Mouse (Mus musculus): ENCODE measurements at regions not wholly inside any gene's neighbourhood (a gene's known extent, or its start where the extent isn't known, plus 50 kb on each side); places are given as distances from the start of the nearest gene placed in this dataset.

DNA sequence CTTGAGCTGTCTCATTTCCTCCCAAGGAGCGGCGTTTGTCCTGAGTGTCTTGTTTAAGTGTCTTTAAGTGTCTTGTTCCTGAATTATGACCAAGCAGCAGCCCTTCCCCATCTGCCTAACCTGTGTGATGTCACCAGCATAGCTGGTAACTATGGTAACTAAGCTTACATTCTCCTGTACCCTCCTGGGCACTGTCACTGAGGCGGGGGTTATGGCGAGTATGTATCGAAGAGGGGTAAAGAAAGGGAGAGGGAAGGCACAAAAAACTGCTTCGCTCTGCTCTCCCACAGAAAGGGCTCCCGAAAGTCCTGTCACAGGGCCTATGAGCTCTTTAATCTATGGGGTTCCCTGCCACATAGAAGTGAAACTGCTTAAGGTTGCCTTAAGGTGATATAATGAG is 89.6 kb downstream of the Ppp4r2 start:
- H3K27me3 ChIP-seq, result no peaks in the 10 kb centered on the region
- no peak overlapping the region for H3K9ac ChIP-seq
- no peak overlapping the region for H3K27ac ChIP-seq
- H3K9me3 ChIP-seq, result no peaks in the 10 kb centered on the region
- ATAC-seq (ENCODE audit: insufficient number of reproducible peaks, insufficient read depth, low FRiP score, low TSS enrichment), result no peak
- no peak overlapping the region for H3K4me2 ChIP-seq (replicated peaks)
- 76% methylated on average over 7 of the region's 7 CpGs for WGBS
- H3K4me3 ChIP-seq, result no peak overlapping the region
- H3K36me3 ChIP-seq, result no peaks in the 10 kb centered on the region
- no peaks in the 10 kb centered on the region; the same call in 1 of the 2 replicates for H3K4me1 ChIP-seq

DNA sequence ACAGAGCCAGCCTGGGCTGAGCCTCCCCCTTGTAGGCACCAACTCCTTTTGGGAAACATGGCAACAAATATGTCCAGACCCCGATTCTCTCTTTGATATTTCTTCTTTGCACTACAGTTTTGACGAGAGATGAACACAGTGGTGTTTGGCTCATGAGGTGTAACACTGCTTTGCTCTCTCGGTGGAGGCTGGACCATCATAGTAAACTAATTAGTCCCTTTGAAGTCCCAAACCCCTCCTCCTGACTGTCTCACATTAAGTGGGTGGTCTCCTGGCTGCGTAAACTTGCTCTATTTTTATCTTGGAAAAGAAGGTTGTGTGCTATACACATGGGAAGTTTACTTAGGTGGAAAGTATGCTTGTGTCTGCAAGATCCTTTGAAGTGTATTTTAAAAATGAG is 90.3 kb downstream of the Ppp4r2 start:
- Histone ChIP-seq H3K4me3 (no peak overlapping the region), H3K9ac (no peak overlapping the region), H3K27me3 (no peaks in the 10 kb centered on the region), H3K4me2 (replicated peaks) (no peak overlapping the region), H3K9me3 (no peaks in the 10 kb centered on the region), H3K36me3 (no peaks in the 10 kb centered on the region), H3K4me1 (no peaks in the 10 kb centered on the region; the same call in 1 of the 2 replicates), H3K27ac (no peak overlapping the region)
- WGBS, result 63% methylated on average over 4 of the region's 4 CpGs
- ATAC-seq (ENCODE audit: insufficient number of reproducible peaks, insufficient read depth, low FRiP score, low TSS enrichment), result no peak

DNA sequence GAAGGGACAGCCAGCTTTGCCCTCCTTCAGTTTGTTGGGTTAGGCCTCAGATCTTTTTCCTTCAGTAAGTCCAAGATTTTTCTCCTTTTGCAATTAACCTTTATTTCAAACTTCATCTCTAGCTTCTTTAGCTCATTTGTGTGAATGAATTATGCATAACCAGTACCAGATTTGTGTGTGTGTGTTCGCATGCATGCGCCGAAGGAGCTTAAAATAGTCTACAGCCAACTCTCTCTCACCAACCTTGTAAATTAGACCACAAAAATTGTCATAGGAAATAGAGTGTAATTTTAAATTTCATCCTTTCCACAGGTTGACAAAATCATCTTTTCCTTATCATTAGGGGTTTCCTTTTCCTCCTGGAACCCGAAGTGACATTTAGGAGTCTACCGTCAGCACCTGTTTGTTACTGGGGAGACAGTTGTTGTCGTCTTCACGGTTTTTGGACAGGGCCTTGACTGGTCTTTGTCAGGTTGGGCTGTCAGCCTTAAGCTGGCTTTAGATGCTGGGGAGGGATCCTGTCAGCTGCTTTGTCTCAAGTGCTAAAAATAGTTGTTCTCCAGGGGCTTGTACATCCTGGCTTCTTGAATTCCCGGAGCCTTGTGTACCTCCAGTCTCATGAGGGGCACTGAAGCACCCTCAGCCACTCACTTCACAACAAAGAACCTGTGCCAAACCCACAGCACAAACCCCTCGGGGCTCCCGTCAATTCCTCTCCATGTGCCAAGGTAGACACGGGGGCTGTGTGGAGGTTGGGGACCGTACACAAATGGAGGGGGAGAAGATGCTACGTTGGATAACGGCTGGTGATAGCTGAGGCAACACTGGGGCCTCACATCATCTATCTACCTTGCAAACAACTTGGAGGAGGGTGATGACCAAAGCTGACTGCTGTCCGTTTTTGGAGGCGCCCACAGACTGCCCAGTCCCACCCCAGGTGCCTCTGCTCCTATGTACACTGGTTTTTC is 95.7 kb downstream of the Ppp4r2 start:
- 0 out of 2 replicates have a peak overlapping the region, but pooled peaks have one; percentile 9 for H3K4me2 ChIP-seq (replicated peaks)
- H3K27me3 ChIP-seq, result no peaks in the 10 kb centered on the region
- peaks cover 22% of the 10 kb centered on the region for H3K4me1 ChIP-seq
- H3K9me3 ChIP-seq, result no peaks in the 10 kb centered on the region
- no peaks in the 10 kb centered on the region for H3K36me3 ChIP-seq
- peak overlapping the region; percentile 74 for H3K27ac ChIP-seq
- no peak for ATAC-seq (ENCODE audit: insufficient number of reproducible peaks, insufficient read depth, low FRiP score, low TSS enrichment)
- H3K9ac ChIP-seq, result no peak overlapping the region
- no peak overlapping the region for H3K4me3 ChIP-seq
- WGBS, result 64% methylated on average over 16 of the region's 16 CpGs

DNA sequence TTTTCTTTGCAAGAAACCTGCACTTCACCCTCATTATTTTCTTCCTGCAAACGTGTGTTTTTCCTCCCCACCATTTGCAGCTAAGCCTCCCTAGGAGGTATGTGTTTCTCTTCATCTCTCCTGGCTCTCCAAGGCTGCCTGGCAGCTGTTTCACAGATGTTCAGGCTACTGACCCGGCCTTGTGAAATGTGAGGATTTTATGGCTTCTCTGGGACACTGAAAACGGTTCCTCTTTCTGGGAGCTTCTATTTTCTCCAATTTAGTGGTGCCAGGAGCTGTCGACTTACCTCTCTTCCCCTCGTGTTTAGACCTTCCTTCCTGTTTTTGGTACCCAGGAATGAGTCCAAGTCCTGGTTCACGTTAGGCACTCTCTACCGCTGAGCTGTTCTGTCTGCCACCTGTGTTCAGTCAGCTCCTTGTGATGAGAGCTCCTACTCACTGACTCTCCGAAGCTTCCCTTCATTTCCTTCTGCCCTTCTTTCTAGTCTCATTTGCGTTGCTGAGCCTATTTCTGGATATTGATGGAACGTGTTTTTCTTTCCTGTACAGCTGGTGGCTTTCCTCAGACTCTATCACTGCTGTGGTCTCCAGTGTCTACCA is 96.4 kb downstream of the Ppp4r2 start:
- Histone ChIP-seq H3K4me3 (no peak overlapping the region), H3K27ac (peak overlapping the region; percentile 74), H3K4me2 (replicated peaks) (0 out of 2 replicates have a peak overlapping the region, but pooled peaks have one; percentile 9), H3K27me3 (no peaks in the 10 kb centered on the region), H3K36me3 (no peaks in the 10 kb centered on the region), H3K4me1 (peaks cover 22% of the 10 kb centered on the region), H3K9ac (no peak overlapping the region), H3K9me3 (no peaks in the 10 kb centered on the region)
- WGBS, result 20% methylated on average over 10 of the region's 10 CpGs
- ATAC-seq (ENCODE audit: insufficient number of reproducible peaks, insufficient read depth, low FRiP score, low TSS enrichment), result no peak

DNA sequence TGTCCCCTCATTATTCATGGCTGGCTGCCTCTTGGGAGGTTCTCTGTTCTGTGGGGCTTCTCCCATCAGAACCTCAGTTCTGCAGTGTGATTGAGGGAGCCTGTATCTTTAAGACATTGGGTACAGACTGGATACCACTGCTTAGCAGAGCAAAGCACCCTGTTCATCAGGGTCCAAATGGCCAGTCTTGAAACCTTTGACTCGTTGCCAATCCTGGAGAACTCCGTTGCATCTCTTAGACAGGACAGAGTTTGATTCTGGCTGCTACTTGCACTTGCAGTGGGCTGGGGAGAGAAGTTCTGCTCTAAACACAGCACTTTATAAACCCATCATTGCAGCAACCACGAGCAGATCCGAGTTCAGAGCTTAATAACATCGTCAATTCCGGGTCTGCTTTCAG is 97.3 kb downstream of the Ppp4r2 start:
- WGBS, result 69% methylated on average over 6 of the region's 6 CpGs
- no peak overlapping the region for H3K4me2 ChIP-seq (replicated peaks)
- H3K27ac ChIP-seq, result peak overlapping the region; percentile 74; the same call in 1 of the 2 replicates
- no peaks in the 10 kb centered on the region for H3K27me3 ChIP-seq
- no peak overlapping the region for H3K9ac ChIP-seq
- no peaks in the 10 kb centered on the region for H3K36me3 ChIP-seq
- peaks cover 22% of the 10 kb centered on the region for H3K4me1 ChIP-seq
- no peak for ATAC-seq (ENCODE audit: insufficient number of reproducible peaks, insufficient read depth, low FRiP score, low TSS enrichment)
- H3K9me3 ChIP-seq, result no peaks in the 10 kb centered on the region
- no peak overlapping the region for H3K4me3 ChIP-seq

DNA sequence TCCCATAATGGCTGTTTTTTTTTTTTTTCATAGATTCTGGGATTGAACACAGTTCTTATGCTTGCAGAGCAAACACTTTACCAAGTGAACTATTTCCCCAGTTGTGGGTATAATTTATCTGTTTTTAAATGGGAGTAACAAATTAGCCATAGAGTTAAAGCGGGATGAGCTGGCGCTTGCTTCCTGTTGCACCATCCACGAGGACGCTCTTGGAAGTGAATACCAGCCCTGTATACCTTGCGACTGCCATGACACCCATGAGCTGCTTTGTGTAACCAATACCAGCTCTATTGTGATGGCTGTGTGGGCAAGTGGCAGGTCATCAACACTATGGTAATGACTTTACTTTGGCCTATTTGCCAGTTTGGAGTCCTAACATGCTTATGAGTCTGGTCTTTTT is 101.0 kb downstream of the Ppp4r2 start:
- 90% methylated on average over 5 of the region's 5 CpGs for WGBS
- H3K4me1 ChIP-seq, result peaks cover 20% of the 10 kb centered on the region
- no peak for ATAC-seq (ENCODE audit: insufficient number of reproducible peaks, insufficient read depth, low FRiP score, low TSS enrichment)
- H3K27ac ChIP-seq, result no peak overlapping the region
- no peak overlapping the region for H3K9ac ChIP-seq
- H3K9me3 ChIP-seq, result no peaks in the 10 kb centered on the region
- no peak overlapping the region for H3K4me2 ChIP-seq (replicated peaks)
- H3K4me3 ChIP-seq, result no peak overlapping the region
- H3K27me3 ChIP-seq, result no peaks in the 10 kb centered on the region
- H3K36me3 ChIP-seq, result no peaks in the 10 kb centered on the region

DNA sequence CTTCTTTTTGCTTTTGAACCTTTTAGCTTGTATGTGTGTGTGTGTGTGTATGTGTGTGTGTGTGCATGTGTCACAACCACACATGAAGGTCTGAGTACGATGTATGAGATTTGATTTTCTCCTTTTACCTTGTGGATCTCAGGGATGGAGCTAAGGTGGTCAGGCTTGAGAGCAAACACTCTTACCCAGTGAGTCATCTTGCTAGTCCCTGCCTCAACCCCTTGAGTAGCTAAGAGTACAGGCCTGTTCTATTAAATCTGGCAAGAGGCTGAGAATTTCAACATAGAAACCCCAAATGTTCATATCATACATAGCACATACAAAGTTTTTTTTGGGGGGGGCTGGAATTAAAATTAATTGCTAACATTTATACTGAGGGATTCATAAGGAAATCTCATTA is 104.4 kb downstream of the Ppp4r2 start:
- H3K9ac ChIP-seq, result no peak overlapping the region
- no peaks in the 10 kb centered on the region for H3K36me3 ChIP-seq
- ATAC-seq (ENCODE audit: insufficient number of reproducible peaks, insufficient read depth, low FRiP score, low TSS enrichment), result no peak
- H3K9me3 ChIP-seq, result no peaks in the 10 kb centered on the region
- no peaks in the 10 kb centered on the region for H3K27me3 ChIP-seq
- H3K4me3 ChIP-seq, result no peak overlapping the region
- no peak overlapping the region for H3K27ac ChIP-seq
- H3K4me2 ChIP-seq (replicated peaks), result no peak overlapping the region
- H3K4me1 ChIP-seq, result 0 out of 2 replicates have a peak, but pooled peaks cover 3% of the 10 kb centered on the region
- 84% methylated on average over 1 of the region's 1 CpGs for WGBS

DNA sequence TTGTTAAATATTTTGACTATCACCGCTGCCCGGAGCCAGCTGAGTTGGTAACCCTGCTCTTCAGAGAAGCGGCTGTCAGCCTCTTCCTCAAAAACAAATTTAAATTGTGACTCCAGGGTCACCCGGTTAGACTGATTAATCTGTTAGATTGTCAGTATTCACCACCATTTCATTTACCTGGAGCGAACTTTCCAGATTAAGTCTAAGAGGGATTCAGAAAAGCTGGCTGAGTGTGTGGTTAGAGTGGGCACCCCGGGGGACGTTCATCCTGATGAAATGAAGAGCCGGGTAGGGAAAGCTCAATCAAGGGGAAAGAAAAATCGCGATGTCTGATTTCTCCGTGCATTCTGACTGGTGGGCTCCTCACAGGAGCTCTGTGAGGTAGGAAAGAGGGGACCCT is 105.0 kb downstream of the Ppp4r2 start:
- no peaks in the 10 kb centered on the region for H3K36me3 ChIP-seq
- no peak for ATAC-seq (ENCODE audit: insufficient number of reproducible peaks, insufficient read depth, low FRiP score, low TSS enrichment)
- 75% methylated on average over 11 of the region's 11 CpGs for WGBS
- H3K4me1 ChIP-seq, result 0 out of 2 replicates have a peak, but pooled peaks cover 3% of the 10 kb centered on the region
- no peak overlapping the region for H3K4me3 ChIP-seq
- H3K9ac ChIP-seq, result no peak overlapping the region
- no peak overlapping the region for H3K27ac ChIP-seq
- H3K9me3 ChIP-seq, result no peaks in the 10 kb centered on the region
- H3K4me2 ChIP-seq (replicated peaks), result no peak overlapping the region
- H3K27me3 ChIP-seq, result no peaks in the 10 kb centered on the region

DNA sequence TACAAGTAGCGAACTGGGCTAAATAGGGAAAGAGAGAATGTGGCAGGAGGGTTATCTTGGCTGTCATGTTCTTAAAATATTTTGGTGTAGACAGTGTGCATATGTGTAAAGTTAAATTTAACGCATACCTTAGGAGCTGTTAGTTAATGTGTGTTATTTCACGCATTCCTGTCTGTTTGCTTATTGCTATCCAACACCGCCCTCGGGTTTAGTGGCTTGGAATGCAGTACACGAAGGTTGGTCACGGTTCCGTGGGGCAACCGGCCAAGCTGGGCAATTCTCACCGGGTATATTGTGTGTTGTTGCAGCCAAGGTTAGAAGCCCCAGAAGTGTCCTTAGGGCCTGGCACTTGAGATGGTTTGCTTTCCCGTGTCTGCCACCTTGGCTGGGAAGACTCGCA is 105.6 kb downstream of the Ppp4r2 start:
- no peak for ATAC-seq (ENCODE audit: insufficient number of reproducible peaks, insufficient read depth, low FRiP score, low TSS enrichment)
- no peaks in the 10 kb centered on the region for H3K36me3 ChIP-seq

DNA sequence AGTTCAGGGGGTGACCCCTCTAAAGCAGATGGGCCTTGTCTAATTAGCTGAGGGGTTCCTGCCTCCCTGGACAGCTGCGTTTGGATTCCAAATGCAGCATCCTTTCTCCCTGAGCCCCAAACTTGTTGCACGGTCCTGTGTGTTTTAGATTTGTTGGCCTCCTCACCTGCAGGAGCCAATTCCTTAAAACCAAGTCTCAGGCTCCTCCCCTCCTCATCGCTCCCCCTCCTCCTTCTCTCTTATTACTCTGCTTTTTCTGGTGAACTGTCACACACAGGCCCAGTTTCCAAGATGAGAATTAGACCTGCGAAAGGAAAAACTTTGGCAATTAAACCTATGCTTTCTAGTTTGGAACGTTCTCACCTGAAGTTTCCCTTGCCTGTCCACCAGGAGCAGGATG is 106.3 kb downstream of the Ppp4r2 start:
- H3K4me1 ChIP-seq, result 0 out of 2 replicates have a peak, but pooled peaks cover 3% of the 10 kb centered on the region
- H3K27me3 ChIP-seq, result no peaks in the 10 kb centered on the region
- H3K36me3 ChIP-seq, result no peaks in the 10 kb centered on the region
- no peaks in the 10 kb centered on the region for H3K9me3 ChIP-seq
- ATAC-seq (ENCODE audit: insufficient number of reproducible peaks, insufficient read depth, low FRiP score, low TSS enrichment), result no peak
- no peak overlapping the region for H3K4me2 ChIP-seq (replicated peaks)
- no peak overlapping the region for H3K9ac ChIP-seq
- H3K27ac ChIP-seq, result no peak overlapping the region
- H3K4me3 ChIP-seq, result no peak overlapping the region
- 78% methylated on average over 5 of the region's 5 CpGs for WGBS

More for the DNA sequence above, 105.6 kb downstream of the Ppp4r2 start:
- Histone ChIP-seq H3K4me1 (0 out of 2 replicates have a peak, but pooled peaks cover 3% of the 10 kb centered on the region), H3K4me2 (replicated peaks) (no peak overlapping the region), H3K27ac (no peak overlapping the region), H3K9me3 (no peaks in the 10 kb centered on the region), H3K9ac (no peak overlapping the region), H3K27me3 (no peaks in the 10 kb centered on the region), H3K4me3 (no peak overlapping the region)
- 65% methylated on average over 12 of the region's 12 CpGs for WGBS

DNA sequence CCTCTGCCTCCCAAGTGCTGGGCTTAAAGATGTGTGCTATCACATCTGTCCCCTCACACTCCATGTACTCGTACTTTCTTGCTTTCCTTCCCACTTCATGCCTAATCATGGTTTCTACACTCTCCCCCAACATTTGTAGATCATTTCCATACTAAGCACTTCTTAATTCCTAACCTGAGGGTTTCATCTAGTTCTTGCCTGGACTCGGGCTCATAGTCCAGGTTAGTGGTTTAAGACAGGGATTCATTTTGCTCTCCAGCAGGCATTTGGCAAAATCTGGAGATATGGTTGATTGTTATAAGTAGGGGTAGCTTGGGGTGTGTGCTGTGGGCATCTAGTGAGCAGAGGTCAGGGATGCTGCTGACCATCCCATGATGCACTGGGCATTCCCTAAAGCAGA is 108.3 kb downstream of the Ppp4r2 start:
- Histone ChIP-seq H3K27ac (no peak overlapping the region), H3K9me3 (no peaks in the 10 kb centered on the region), H3K36me3 (no peaks in the 10 kb centered on the region), H3K27me3 (no peaks in the 10 kb centered on the region), H3K4me1 (0 out of 2 replicates have a peak, but pooled peaks cover 3% of the 10 kb centered on the region), H3K9ac (no peak overlapping the region), H3K4me3 (no peak overlapping the region), H3K4me2 (replicated peaks) (no peak overlapping the region)
- 83% methylated on average over 2 of the region's 2 CpGs for WGBS
- ATAC-seq (ENCODE audit: insufficient number of reproducible peaks, insufficient read depth, low FRiP score, low TSS enrichment), result no peak

DNA sequence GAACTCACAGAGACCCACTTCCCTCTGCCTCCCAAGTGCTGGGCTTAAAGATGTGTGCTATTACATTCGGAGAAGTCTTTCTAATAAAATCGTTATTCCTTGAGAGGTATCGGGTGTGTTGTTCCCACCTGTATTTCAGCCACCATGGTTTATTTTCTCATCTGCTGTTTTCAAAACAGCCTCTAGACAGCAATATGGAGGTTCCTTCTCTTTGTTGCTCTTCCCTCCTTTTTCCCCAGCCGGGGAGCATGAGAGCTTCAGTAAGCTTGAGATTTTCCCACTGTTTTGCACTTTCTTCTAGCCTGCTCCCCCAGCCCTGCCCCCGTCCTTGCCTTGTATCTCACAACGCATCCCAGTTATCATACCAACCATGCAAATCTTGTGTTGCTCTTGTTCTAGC is 109.5 kb downstream of the Ppp4r2 start:
- WGBS, result 86% methylated on average over 6 of the region's 6 CpGs
- Histone ChIP-seq H3K27me3 (no peaks in the 10 kb centered on the region), H3K4me2 (replicated peaks) (no peak overlapping the region)

More for the DNA sequence above, 109.5 kb downstream of the Ppp4r2 start:
- no peak for ATAC-seq (ENCODE audit: insufficient number of reproducible peaks, insufficient read depth, low FRiP score, low TSS enrichment)
- Histone ChIP-seq H3K9ac (no peak overlapping the region), H3K27ac (no peak overlapping the region), H3K4me3 (no peak overlapping the region), H3K4me1 (0 out of 2 replicates have a peak, but pooled peaks cover 3% of the 10 kb centered on the region), H3K9me3 (no peaks in the 10 kb centered on the region), H3K36me3 (no peaks in the 10 kb centered on the region)

All from embryonic facial prominence, embryonic 12.5 days (tissue).